Mouse (Mus musculus) bone marrow, adult 2 months (tissue): ENCODE results near the gene Kirrel3.

Experiments
- CTCF ChIP-seq: fragments of 200-500 bp; IDR thresholded peaks from 2 replicates; pipeline ENCODE4 v1.5.1; 2011; ENCODE audit warnings: low read length, control low read depth; ENCODE audit not compliant: control insufficient read depth, insufficient read depth
- POLR2A ChIP-seq: fragments of 200-500 bp; IDR thresholded peaks from 2 replicates; pipeline ENCODE4 v1.6.1; 2011; ENCODE audit warnings: low read depth, mild to moderate bottlenecking, control low read depth, low read length, borderline replicate concordance; ENCODE audit not compliant: control insufficient read depth

DNA sequence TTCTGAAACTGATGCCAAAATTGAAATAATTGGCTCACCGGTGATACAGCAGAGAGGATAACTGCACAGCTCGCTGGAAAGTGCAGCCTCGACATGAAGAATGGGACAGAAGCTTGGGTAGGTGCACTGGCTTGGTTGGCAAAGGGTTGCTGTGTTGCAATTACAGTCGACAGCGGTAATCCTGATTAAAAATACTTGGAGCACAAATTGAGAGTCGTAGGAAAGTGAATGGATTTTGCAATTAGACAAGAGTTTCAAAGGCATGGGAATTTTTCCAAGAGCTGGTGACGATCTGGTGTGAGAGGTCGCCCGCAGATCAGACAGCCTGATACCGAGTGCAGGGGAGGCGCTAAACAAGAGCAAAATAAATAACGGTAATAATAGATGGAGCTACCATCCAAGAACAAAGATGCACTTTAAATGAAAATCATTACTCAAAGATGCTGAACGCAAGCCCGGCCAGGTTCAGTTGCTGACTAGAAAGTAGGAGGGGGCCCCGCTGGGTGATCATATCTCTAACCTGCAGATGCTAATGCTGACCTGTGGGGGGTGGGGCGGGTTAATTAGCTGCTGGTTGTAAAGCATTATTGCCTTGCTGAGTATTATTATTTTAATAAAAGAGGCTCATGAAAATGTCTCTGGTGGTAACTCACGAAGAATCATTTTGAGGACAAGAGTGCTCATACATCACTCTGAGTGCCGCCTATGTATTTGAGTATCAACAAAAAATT lies 338.8 kb downstream of the Kirrel3 start:
- no peak for TF ChIP-seq CTCF
- TF ChIP-seq POLR2A = no peak
